Comparison of ENCODE assay signal across 8 mouse cellular contexts in genomic region chr13:23438521-23438920, GRCm38 (mm10). TPM values are rescaled to one million over a fixed set of nuclear protein-coding genes. Genes with fewer than 3 reads are reported as not detected.
A peak's percentile ranks its signal among the peaks of the same experiment; 100 is the strongest.
DNase-seq lines count a peak whose midpoint lies in the region; ATAC-seq and TF ChIP-seq lines count a peak whose summit lies in the region.

No protein-coding gene starts in this region.

- 2% methylated on average over 7 of the region's 7 CpGs for WGBS in intestine, postnatal 0 days
- 0% methylated on average over 7 of the region's 7 CpGs for WGBS in liver, embryonic 16.5 days (ENCODE audit: insufficient replicate concordance)
- under 1% methylated on average over 7 of the region's 7 CpGs for WGBS in neural tube, embryonic 11.5 days

- peak overlapping the region; percentile 57 to 61 (median 57) for H3K4me3 ChIP-seq in CH12.LX (replicated peaks in 1 of 3; ENCODE audit: low read depth in 2 of 3, low read length in 2 of 3, poor library complexity in 1 of 3)
- peak overlapping the region; percentile 60 for H3K4me3 ChIP-seq in intestine, postnatal 0 days (ENCODE audit: low read depth, low read length)
- peak overlapping the region; percentile 65 for H3K4me3 ChIP-seq in liver, embryonic 16.5 days (ENCODE audit: low read depth, low read length)
- peak overlapping the region; percentile 42 for H3K4me3 ChIP-seq in neural tube, embryonic 11.5 days (ENCODE audit: low read depth, low read length)

- no peaks in the 10 kb centered on the region for H3K79me2 ChIP-seq in CH12.LX (replicated peaks; ENCODE audit: control insufficient read depth, extremely low read depth, insufficient read depth, poor library complexity, severe bottlenecking)

- no peak overlapping the region for H3K27ac ChIP-seq in CH12.LX (ENCODE audit: insufficient read depth, low read depth)
- H3K27ac ChIP-seq in intestine, postnatal 0 days (ENCODE audit: low read depth, low read length) = no peak overlapping the region
- peak overlapping the region; percentile 70 for H3K27ac ChIP-seq in liver, embryonic 16.5 days (ENCODE audit: low read length)
- H3K27ac ChIP-seq in neural tube, embryonic 11.5 days (ENCODE audit: low read depth, low read length) = no peak overlapping the region

- ATAC-seq in intestine, postnatal 0 days = no peak
- peak; percentile 40; the same call in 1 of the 2 replicates for ATAC-seq in liver, embryonic 16.5 days (ENCODE audit: low read depth)
- ATAC-seq in neural tube, embryonic 11.5 days (ENCODE audit: insufficient read depth, low FRiP score, low TSS enrichment) = no peak

- TF ChIP-seq POLR2A in CH12.LX (IDR thresholded peaks at IDR 0.05; ENCODE audit: low read depth, low read length) = no peak

- no peak for TF ChIP-seq EP300 in CH12.LX (IDR thresholded peaks at IDR 0.05; ENCODE audit: low read length)

- no peaks in the 10 kb centered on the region for H3K9me3 ChIP-seq in CH12.LX (replicated peaks; ENCODE audit: low read length)
- H3K9me3 ChIP-seq in intestine, postnatal 0 days (ENCODE audit: control insufficient read depth) = no peaks in the 10 kb centered on the region
- no peaks in the 10 kb centered on the region for H3K9me3 ChIP-seq in liver, embryonic 16.5 days (replicated peaks; ENCODE audit: control insufficient read depth, low read length)
- no peaks in the 10 kb centered on the region for H3K9me3 ChIP-seq in neural tube, embryonic 11.5 days (ENCODE audit: control insufficient read depth, low read length)

- peaks cover 6 to 19% of the 10 kb centered on the region in 2 experiments for H3K4me1 ChIP-seq in CH12.LX (ENCODE audit: control insufficient read depth in 1 of 2, insufficient read depth in 2 of 2)
- no peaks in the 10 kb centered on the region for H3K4me1 ChIP-seq in intestine, postnatal 0 days (replicated peaks; ENCODE audit: control insufficient read depth, insufficient read depth, low read length)
- H3K4me1 ChIP-seq in liver, embryonic 16.5 days (ENCODE audit: control insufficient read depth, low read depth, low read length) = peaks cover 15% of the 10 kb centered on the region
- 0 out of 2 replicates have a peak, but pooled peaks cover 5% of the 10 kb centered on the region for H3K4me1 ChIP-seq in neural tube, embryonic 11.5 days (ENCODE audit: control insufficient read depth, insufficient read depth, low read length)

- H3K4me2 ChIP-seq in CH12.LX (ENCODE audit: insufficient read depth, low read depth, poor library complexity, severe bottlenecking) = peak overlapping the region; percentile 95; the same call in 1 of the 2 replicates
- H3K4me2 ChIP-seq in intestine, postnatal 0 days (replicated peaks; ENCODE audit: low read depth) = peak overlapping the region; percentile 71
- peak overlapping the region; percentile 86 for H3K4me2 ChIP-seq in liver, embryonic 16.5 days (ENCODE audit: low read depth, low read length)
- H3K4me2 ChIP-seq in neural tube, embryonic 11.5 days (ENCODE audit: low read depth) = peak overlapping the region; percentile 55

- H3K36me3 ChIP-seq in CH12.LX (replicated peaks in 1 of 2; ENCODE audit: control insufficient read depth in 1 of 2, insufficient read depth in 1 of 2, low read length in 1 of 2) = no peaks in the 10 kb centered on the region
- H3K36me3 ChIP-seq in intestine, postnatal 0 days (ENCODE audit: control insufficient read depth, insufficient read depth) = no peaks in the 10 kb centered on the region
- H3K36me3 ChIP-seq in liver, embryonic 16.5 days (ENCODE audit: control insufficient read depth, insufficient read depth) = no peaks in the 10 kb centered on the region
- H3K36me3 ChIP-seq in neural tube, embryonic 11.5 days (ENCODE audit: control insufficient read depth, insufficient read depth, low read length) = no peaks in the 10 kb centered on the region

- in situ Hi-C loops in CH12.LX (cut with MboI; ENCODE audit: low pct_ligation_motif_present, low pct_unique_long_range_greater_than_20kb, low sequenced_read_pairs) = loop anchor here (25.0 kb wide), 2 partner anchors 1501 to 1576 kb away; partner anchors contain the start of gene Zfp184

- dilution Hi-C loops in CH12.LX (cut with MboI; ENCODE audit: extremely low pct_ligation_motif_present, extremely low pct_unique_long_range_greater_than_20kb, low sequenced_read_pairs) = no loop called here

- peak overlapping the region; percentile 53; the same call in 1 of the 2 replicates for H3K9ac ChIP-seq in CH12.LX (ENCODE audit: insufficient read depth, low read depth)
- no peak overlapping the region for H3K9ac ChIP-seq in intestine, postnatal 0 days (ENCODE audit: low read depth, low read length)
- H3K9ac ChIP-seq in liver, embryonic 16.5 days (ENCODE audit: low read depth, low read length) = peak overlapping the region; percentile 58
- H3K9ac ChIP-seq in neural tube, embryonic 11.5 days (ENCODE audit: low read length) = no peak overlapping the region

- TF ChIP-seq RAD21 in CH12.LX (IDR thresholded peaks at IDR 0.05; ENCODE audit: low read depth, low read length) = no peak

- no peaks in the 10 kb centered on the region for H3K27me3 ChIP-seq in CH12.LX (replicated peaks)
- no peaks in the 10 kb centered on the region for H3K27me3 ChIP-seq in intestine, postnatal 0 days (replicated peaks; ENCODE audit: control insufficient read depth, insufficient read depth, low read length)
- H3K27me3 ChIP-seq in liver, embryonic 16.5 days (ENCODE audit: control insufficient read depth, insufficient read depth, low read depth, low read length) = no peaks in the 10 kb centered on the region
- H3K27me3 ChIP-seq in neural tube, embryonic 11.5 days (ENCODE audit: control insufficient read depth, insufficient read depth, low read length) = no peaks in the 10 kb centered on the region

- TF ChIP-seq CTCF in CH12.LX (conservative IDR thresholded peaks at IDR 0.05 in 1 of 2, IDR thresholded peaks at IDR 0.05 in 1 of 2; ENCODE audit: low read depth in 2 of 2, low read length in 2 of 2) = no peak
- no peak for TF ChIP-seq CTCF in intestine, postnatal 0 days (IDR thresholded peaks at IDR 0.05; ENCODE audit: low read depth)

- peak; percentile 84 to 89 for DNase-seq in B cell, adult 2 months
- DNase-seq in CH12.LX (ENCODE audit: extremely low read depth) = peak; percentile 55
- peak; percentile 66 for DNase-seq in cerebellum, adult 9-11 months
- peak; percentile 9 for DNase-seq in gastrocnemius, postnatal 25 days
- no peak for DNase-seq in neural tube, embryonic 11.5 days (ENCODE audit: low spot score)
- DNase-seq in urinary bladder, postnatal 25 days (ENCODE audit: low spot score) = no peak

TF ChIP-seq in CH12.LX, 34 proteins besides CTCF, POLR2A, EP300 and RAD21:
- TF ChIP-seq MYC (IDR thresholded peaks at IDR 0.05; ENCODE audit: low read depth, low read length) = no peak
- peak; percentile 99 for TF ChIP-seq TBP (conservative IDR thresholded peaks at IDR 0.05; ENCODE audit: low read depth, low read length)
TF ChIP-seq in CH12.LX: peak in this region for 1.

RNA-seq across cellular contexts. Expression of gene Abt1, which starts 14.9 kb away (rescaled TPM):
- 10.1 and 13.1 TPM in 2 replicates for total RNA-seq in CH12.LX (2012; rRNA removed)
- 14.4 and 15.4 TPM in 2 replicates for total RNA-seq in CH12.LX (2014; rRNA removed)
- polyA plus RNA-seq in CH12.LX (2012; ENCODE audit: insufficient read length, low read depth) = 11.7 and 12.9 TPM in 2 replicates
- total RNA-seq in gastrocnemius, postnatal 25 days (2021) = 1 to 10 TPM; 2.9 to 3.7 TPM
- 5.1 and 5.6 TPM in 2 replicates for polyA plus RNA-seq in intestine, postnatal 0 days (2015; fragmentation: Nextera tagmentation; extraction: Ambion mirVana)
- polyA plus RNA-seq in liver, embryonic 16.5 days (2015; fragmentation: Nextera tagmentation; extraction: Ambion mirVana) = 4.5 TPM in 2 replicates
- polyA plus RNA-seq in neural tube, embryonic 11.5 days (2014; fragmentation: Nextera tagmentation; extraction: Ambion mirVana) = 13.3 and 13.7 TPM in 2 replicates

RNA-seq across cellular contexts. Expression of gene Btn1a1, which starts 27.2 kb away (rescaled TPM):
- total RNA-seq in CH12.LX (2012; rRNA removed) (0.38 and 0.51 TPM in 2 replicates), CH12.LX (2014; rRNA removed) (0.20 TPM in 2 replicates)
- 0.08 and 0.21 TPM in 2 replicates for polyA plus RNA-seq in CH12.LX (2012; ENCODE audit: insufficient read length, low read depth)
- not detected for total RNA-seq in gastrocnemius, postnatal 25 days (2021)
- polyA plus RNA-seq in intestine, postnatal 0 days (2015; fragmentation: Nextera tagmentation; extraction: Ambion mirVana) = not detected in 2 replicates
- 1.9 and 2.0 TPM in 2 replicates for polyA plus RNA-seq in liver, embryonic 16.5 days (2015; fragmentation: Nextera tagmentation; extraction: Ambion mirVana)
- 0.16 TPM in 1 of 2 replicates, not detected in the other for polyA plus RNA-seq in neural tube, embryonic 11.5 days (2014; fragmentation: Nextera tagmentation; extraction: Ambion mirVana)

RNA-seq across cellular contexts. Expression of gene Btn2a2, which starts 50.1 kb away (rescaled TPM):
- total RNA-seq in CH12.LX (2012; rRNA removed) = 1.1 and 1.3 TPM in 2 replicates
- total RNA-seq in CH12.LX (2014; rRNA removed) = 1.2 and 1.3 TPM in 2 replicates
- 2.1 and 2.8 TPM in 2 replicates for polyA plus RNA-seq in CH12.LX (2012; ENCODE audit: insufficient read length, low read depth)
- total RNA-seq in gastrocnemius, postnatal 25 days (2021) = not detected
- not detected in 2 replicates for polyA plus RNA-seq in intestine, postnatal 0 days (2015; fragmentation: Nextera tagmentation; extraction: Ambion mirVana)
- not detected in 2 replicates for polyA plus RNA-seq in liver, embryonic 16.5 days (2015; fragmentation: Nextera tagmentation; extraction: Ambion mirVana)
- polyA plus RNA-seq in neural tube, embryonic 11.5 days (2014; fragmentation: Nextera tagmentation; extraction: Ambion mirVana) = 0.65 and 0.81 TPM in 2 replicates

Comparison
In these comparisons a context has a peak if more than half of its experiments do, and no peak if none do; other contexts are left out.
1. DNase-seq: peak in B cell, adult 2 months (2 of 2), CH12.LX (single experiment), cerebellum, adult 9-11 months (single experiment) and gastrocnemius, postnatal 25 days (single experiment); none in neural tube, embryonic 11.5 days (single experiment) and urinary bladder, postnatal 25 days (single experiment).
2. H3K9ac ChIP-seq: peak in CH12.LX (single experiment) and liver, embryonic 16.5 days (single experiment); none in intestine, postnatal 0 days (single experiment) and neural tube, embryonic 11.5 days (single experiment).
3. Peak in every context shown above with its lines, with median percentiles within 50 percentile points of each other: H3K4me2 ChIP-seq and H3K4me3 ChIP-seq.